Mouse (Mus musculus) lung, adult 18-20 months (tissue): ENCODE measurements at regions not wholly inside any gene's neighbourhood (a gene's known extent, or its start where the extent isn't known, plus 50 kb on each side); places are given as distances from the start of the nearest gene placed in this dataset.

Experiments
- DNase-seq, 2 experiments: peaks; one replicate each; pipeline ENCODE4 v3.0.0; 2022; ENCODE audit warnings: mixed read lengths in 2 of 2

DNA sequence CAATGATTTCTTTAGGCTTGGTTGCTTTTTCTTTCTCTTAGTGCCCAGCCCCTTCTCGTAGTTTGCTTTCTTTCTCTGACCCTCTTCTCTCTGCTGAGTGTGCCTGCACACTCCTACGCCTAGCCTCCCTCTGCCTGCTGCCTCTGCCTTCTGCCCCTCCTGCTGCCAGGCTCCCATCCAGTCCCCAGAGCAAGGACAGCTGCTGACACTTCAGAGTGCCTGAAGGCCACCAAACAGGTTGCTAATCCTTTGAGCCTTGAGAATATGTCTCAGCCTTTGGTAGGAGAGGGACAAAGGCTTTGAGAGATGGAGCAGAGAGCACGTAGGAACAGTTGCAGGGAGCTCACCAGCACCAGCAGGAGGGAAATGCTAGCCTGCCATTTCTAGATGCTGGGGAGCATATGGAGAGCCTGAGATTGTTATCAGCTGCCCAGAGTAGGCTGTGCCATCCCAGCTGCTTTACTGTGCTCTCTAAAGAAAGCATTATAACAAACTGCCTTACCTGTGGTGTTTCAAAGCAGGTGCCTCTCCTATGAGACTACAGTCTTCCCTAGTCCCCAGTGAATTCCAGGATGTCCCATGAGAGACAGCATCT, 103.0 kb upstream of the Arrdc4 start:
- no peak for DNase-seq

- no peak for DNase-seq
Measured at GRCm38 (mm10) chr7:68844606-68845005, 95.6 kb upstream of the Arrdc4 start.

DNA sequence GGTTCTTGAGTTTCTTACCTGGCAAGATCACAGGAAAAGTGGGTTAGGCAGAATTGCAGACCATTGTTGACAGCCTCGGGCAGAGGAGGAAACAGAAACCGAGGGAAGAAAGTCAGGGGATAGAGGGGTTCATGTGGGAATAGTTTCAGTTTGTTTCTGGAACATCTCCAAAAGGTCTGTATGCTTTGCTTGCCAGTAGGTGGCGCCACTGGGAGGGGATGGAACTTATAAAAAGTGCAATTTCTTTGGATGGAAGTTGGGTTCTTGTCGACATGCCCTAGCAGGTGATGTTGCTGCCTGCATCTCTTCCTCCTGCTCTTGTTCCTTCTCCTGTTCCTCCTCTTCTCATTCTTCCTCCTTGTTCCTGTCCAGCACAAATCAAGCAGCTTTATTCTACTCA, 94.3 kb upstream of the Arrdc4 start:
- peak in 1 of 2 experiments; percentile 10 for DNase-seq

DNA sequence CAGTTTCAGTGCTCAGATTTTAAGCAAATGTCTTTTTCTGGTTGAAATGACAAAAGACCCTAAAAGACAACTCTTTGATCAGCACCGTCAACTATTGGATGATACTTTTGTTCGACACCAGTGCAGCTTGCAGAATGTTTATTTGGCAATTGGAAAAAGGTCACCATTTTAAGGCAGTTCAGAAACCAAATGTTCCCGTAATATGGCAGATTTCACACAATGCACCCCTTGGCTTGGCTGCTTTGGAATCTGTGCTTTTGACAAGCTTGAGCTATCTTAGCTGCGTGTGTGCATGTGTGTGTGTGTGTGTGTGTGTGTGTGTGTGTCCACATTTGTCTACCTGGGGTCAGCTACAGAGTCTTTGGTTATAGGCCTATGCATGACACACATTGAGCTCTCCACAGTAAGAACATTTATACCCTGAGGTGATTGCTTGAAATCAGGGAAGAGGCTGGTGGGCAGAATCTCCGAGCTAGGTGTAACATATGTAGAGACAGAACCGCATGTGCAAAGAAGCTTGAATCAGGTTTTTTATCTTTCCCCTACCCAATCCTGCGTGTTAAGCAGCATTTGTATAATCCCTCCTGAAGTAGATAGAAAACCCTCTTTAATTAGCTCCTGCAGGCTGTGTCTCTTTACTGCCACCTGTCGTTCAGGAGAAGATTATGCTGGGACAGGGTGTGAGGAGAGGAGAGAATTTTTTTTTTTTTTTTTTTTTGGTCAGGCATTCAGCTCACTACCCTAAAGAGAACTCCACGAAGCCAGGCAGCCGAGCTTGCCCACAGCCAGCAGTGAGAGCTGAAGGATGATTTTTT, 85.1 kb upstream of the Arrdc4 start:
- no peak for DNase-seq

- no peak for DNase-seq
Measured at GRCm38 (mm10) chr7:68833517-68833916, 84.5 kb upstream of the Arrdc4 start.

- DNase-seq: peak; percentile 48 to 66
Measured at GRCm38 (mm10) chr7:68829861-68830260, 80.8 kb upstream of the Arrdc4 start.

GRCm38 (mm10) chr7:68824399-68824798, 75.4 kb upstream of the Arrdc4 start:
- no peak for DNase-seq

DNA sequence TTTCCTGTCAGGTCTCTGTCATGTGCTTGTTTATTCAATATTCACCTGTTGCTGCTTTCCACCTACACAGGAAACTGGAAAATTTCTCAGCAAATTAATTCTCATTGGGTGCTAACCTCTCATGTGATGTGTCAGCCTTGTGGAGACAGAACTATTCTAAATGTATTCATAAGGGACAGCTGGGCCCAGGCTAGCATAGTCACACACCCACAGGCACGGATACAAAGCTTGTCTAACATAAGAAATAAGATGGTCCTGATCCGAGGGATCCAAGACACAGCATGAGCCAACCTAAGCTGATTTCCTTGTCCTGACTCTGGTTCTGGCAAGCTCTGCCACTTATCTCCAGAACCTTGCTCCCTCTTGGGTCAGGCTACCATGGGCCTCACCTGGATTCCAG, 74.6 kb upstream of the Arrdc4 start:
- no peak for DNase-seq

- DNase-seq: peak; percentile 24 to 42
Measured at GRCm38 (mm10) chr7:68823189-68823588, 74.1 kb upstream of the Arrdc4 start.

DNA sequence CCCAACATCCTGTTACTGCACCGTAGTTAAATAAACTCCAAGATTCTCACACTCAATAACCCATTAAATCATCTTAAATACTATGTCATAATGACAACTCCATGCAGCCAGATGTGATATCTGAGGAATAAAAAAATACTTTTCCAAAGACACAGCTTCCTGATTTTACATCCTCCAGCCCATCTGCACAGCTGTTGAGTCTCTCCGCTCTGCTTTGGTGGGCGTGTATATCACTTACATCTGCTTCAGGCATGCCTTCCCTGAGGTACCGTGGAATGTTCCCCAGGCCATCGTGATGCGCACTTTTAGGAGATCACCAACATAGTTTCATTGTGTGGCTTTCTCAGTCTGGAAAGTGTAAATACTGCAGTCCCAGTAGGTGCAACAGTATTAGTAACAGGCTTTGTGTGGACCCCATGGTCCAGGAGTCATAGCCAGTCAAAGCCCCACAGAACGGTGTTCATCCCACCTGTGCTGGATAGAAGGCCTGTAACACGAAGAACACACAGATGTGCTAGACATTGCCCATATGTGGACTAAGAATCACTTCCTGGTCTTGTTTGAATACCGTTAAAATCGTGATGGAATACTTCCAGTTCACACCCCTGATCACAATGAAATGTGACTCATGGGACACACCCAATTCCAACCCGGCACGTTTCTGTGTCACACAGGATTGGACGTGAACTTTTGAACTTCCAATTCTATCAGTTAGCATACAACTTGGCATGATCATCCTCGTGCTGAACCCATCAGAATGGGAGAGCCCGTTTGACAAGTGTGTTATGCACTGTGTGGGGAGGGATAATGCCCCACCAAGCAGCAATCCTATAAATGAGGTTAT, 66.0 kb upstream of the Arrdc4 start:
- DNase-seq: no peak

DNA sequence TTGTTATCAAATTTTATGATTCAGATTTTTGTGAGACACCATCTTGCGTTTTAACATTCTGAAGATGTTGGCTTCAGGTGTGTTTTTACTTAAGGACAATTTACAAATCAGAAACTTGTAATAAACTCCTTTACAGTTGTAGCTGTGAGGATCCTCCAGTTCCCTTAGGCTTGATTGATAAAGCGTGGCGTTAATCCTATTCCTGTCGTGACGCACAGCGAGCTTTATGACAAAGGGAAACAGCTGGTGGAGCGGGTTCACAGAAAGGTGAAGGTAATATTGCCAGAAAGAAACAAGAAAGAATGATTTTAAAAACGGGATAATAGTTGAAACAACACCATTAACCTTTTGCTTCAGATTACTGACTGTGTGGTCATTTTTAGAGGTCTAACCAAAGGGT, 60.7 kb upstream of the Arrdc4 start:
- no peak for DNase-seq
